Mouse (Mus musculus) thymus, adult 2 months (tissue): ENCODE results near the gene Ulk2.

Source experiments
- CTCF ChIP-seq: fragments of 200-500 bp; IDR thresholded peaks from 2 replicates; pipeline ENCODE4 v1.5.1; 2012; ENCODE audit warnings: mild to moderate bottlenecking, control low read depth, low read length, moderate library complexity, borderline replicate concordance; ENCODE audit not compliant: control insufficient read depth, poor library complexity, insufficient read depth; ENCODE audit errors: extremely low read depth
- POLR2A ChIP-seq: fragments of 200-500 bp; IDR thresholded peaks from 2 replicates; pipeline ENCODE4 v1.6.1; 2012; ENCODE audit warnings: mild to moderate bottlenecking, low read length, control low read depth, moderate library complexity; ENCODE audit not compliant: control insufficient read depth, poor library complexity, insufficient read depth; ENCODE audit errors: extremely low read depth

DNA sequence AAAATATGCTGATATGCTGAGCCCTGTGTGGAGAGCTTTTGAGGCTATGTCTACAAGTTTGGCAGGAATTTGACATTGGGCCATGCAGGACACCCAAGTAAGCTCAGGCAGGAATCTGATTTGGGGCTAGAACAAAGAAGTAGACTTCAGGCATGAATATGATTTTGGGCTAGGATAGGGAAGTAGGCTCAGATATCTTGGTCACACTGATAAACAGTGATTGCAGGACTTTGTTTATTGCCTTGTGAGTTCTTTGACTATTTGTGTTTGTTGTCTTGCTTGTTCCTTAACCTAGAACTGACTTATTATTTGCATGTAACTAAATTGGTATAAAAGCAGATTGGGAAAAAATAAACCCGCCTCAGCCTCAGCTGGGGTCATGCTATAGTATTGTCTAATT, 66.3 kb downstream of the Ulk2 start:
- no peak for TF ChIP-seq POLR2A
- TF ChIP-seq CTCF, result no peak
